Mouse (Mus musculus) heart, embryonic 13.5 days (tissue): Measurements from ENCODE around the gene Pacs1. TPM values are rescaled to one million over a fixed set of nuclear protein-coding genes. Genes with fewer than 3 reads are reported as not detected.

Experiments
- ATAC-seq: fragments of 200-750 bp; cut with Nextera tagmentation; 2 replicates; pipeline ENCODE4 v1.8.0; 2017; ENCODE audit warnings: moderate TSS enrichment; ENCODE audit not compliant: insufficient number of reproducible peaks, low FRiP score, low TSS enrichment; ENCODE audit errors: extremely low read depth
- H3K27ac ChIP-seq: fragments of 300-500 bp; sonication (generic); replicated peaks from 2 replicates; pipeline ENCODE4 v1.5.1; 2015; ENCODE audit warnings: moderate library complexity, mild to moderate bottlenecking, inconsistent platforms
- H3K27me3 ChIP-seq: fragments of 300-500 bp; sonication (generic); replicated peaks from 2 replicates; pipeline ENCODE4 v1.6.1; 2015; ENCODE audit warnings: mild to moderate bottlenecking, inconsistent platforms
- H3K36me3 ChIP-seq: fragments of 300-500 bp; sonication (generic); 2 replicates; pipeline ENCODE4 v1.6.1; 2015; ENCODE audit warnings: mild to moderate bottlenecking, inconsistent platforms
- H3K4me1 ChIP-seq: fragments of 300-500 bp; sonication (generic); 2 replicates; pipeline ENCODE4 v1.6.1; 2015; ENCODE audit warnings: inconsistent platforms
- H3K4me2 ChIP-seq: fragments of 300-500 bp; sonication (generic); 2 replicates; pipeline ENCODE4 v1.6.1; 2015; ENCODE audit warnings: inconsistent platforms, mild to moderate bottlenecking, moderate library complexity
- H3K4me3 ChIP-seq: fragments of 300-500 bp; sonication (generic); 2 replicates; pipeline ENCODE4 v1.5.1; 2015; ENCODE audit warnings: moderate library complexity, mild to moderate bottlenecking, inconsistent platforms
- H3K9ac ChIP-seq: fragments of 300-500 bp; sonication (generic); 2 replicates; pipeline ENCODE4 v1.6.1; 2015; ENCODE audit warnings: inconsistent platforms, mild to moderate bottlenecking, moderate library complexity
- H3K9me3 ChIP-seq: fragments of 300-500 bp; sonication (generic); 2 replicates; pipeline ENCODE4 v1.6.1; 2016; ENCODE audit warnings: inconsistent platforms
- WGBS: fragments of 180-500 bp; shearing (Covaris S2); methylation state at CpG from one replicate; pipeline ENCODE4 v1.1.7; 2015; ENCODE audit warnings: mixed read lengths; 5-methylcytosine and 5-hydroxymethylcytosine counted together
- polyA plus RNA-seq: library from polyadenylated mRNA; unstranded; fragments of >200 nt; fragmentation: Nextera tagmentation; extraction: Ambion mirVana; gene quantifications from 2 replicates; pipeline ENCODE4 v1.2.1, GENCODE M21; 2015

Gene Pacs1
- polyA plus RNA-seq, 1 experiment from 2014 or later: 18.6 TPM

DNA sequence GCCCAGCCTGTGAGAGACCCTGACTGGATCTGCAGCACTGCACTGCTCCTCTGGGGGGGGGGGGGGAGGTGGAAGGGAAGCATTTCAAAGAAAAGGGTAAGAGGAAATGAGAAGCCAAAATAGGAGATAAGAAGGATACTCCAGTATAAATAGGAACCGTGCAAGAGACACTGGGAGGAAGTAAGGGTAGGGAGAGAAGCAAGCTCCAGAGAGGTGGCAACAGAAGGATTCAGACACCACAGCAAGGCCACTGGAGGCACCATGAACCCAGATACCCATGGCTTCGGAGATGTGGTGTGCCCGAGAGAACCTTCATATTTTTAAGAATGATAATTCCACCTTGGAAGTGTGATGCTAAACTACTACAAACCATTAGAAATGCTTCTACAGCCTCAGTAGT lies 74.4 kb downstream of the Pacs1 start:
- Histone ChIP-seq H3K9me3 (no peaks in the 10 kb centered on the region), H3K36me3 (no peaks in the 10 kb centered on the region), H3K4me2 (no peak overlapping the region), H3K4me3 (no peak overlapping the region), H3K27me3 (no peaks in the 10 kb centered on the region), H3K4me1 (peaks cover 6% of the 10 kb centered on the region; the same call in 1 of the 2 replicates), H3K27ac (no peak overlapping the region), H3K9ac (no peak overlapping the region)
- WGBS: 54% methylated on average over 3 of the region's 3 CpGs
- no peak for ATAC-seq

DNA sequence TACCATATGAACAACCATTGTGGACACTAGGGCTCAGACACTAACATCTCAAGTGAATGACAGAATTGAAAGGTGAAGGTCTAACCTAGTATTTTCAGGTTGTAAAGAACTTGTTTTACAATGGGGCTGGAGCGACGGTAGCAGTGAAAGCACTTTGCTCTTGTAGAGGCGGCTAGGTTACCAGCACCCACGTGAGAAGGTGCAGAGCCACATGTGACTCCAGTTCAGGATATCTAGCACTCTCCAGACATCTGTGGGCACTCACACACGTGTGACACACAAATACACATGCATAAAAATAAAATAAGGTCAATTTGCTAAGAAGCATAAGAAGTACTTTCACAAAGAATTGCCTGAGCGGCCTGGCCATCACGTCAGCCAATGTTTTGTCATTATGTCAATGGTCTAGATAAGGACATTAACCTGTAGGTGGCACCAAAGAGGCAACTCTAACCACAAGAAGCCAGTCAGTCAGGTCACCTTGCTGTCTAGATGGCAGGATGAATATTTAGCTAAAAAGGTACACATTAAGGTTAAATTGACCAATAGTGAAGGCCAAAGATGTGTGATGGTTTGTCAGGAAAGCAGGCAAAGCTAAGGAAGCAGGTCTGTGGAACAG lies 77.4 kb downstream of the Pacs1 start:
- Histone ChIP-seq H3K27me3 (no peaks in the 10 kb centered on the region), H3K4me2 (no peak overlapping the region), H3K4me3 (no peak overlapping the region), H3K36me3 (no peaks in the 10 kb centered on the region), H3K9ac (0 out of 2 replicates have a peak overlapping the region, but pooled peaks have one; percentile 6), H3K27ac (no peak overlapping the region), H3K9me3 (no peaks in the 10 kb centered on the region), H3K4me1 (peaks cover 23% of the 10 kb centered on the region)
- ATAC-seq: no peak
- WGBS: 38% methylated on average over 7 of the region's 7 CpGs

- H3K4me1 ChIP-seq: peaks cover 18% of the 10 kb centered on the region
These were observed 80.5 kb downstream of the Pacs1 start for GRCm38 (mm10) chr19:5192397-5192796.

DNA sequence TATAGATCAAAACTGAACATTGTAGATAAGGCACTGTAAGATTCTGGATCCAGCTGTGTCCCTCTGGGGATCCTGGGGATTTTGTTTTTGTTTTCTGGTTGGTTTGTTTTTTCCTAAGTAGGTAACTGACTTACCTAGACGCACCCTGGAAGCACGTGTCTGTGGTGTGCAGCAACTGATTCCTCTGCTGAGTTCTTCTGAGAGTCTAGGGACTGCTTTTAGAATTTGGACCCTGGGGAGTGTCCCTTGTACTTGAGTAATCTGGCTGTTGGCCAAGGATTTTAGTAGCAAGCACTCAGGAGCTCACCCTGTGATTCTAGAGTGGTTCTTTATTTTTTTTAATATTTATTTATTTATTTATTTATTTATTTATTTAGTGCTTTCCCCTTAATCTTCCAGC lies 85.5 kb downstream of the Pacs1 start:
- Histone ChIP-seq H3K4me2 (no peak overlapping the region), H3K4me3 (no peak overlapping the region), H3K27me3 (no peaks in the 10 kb centered on the region), H3K27ac (no peak overlapping the region), H3K4me1 (peaks cover 17% of the 10 kb centered on the region), H3K9me3 (peaks cover 8% of the 10 kb centered on the region), H3K36me3 (0 out of 2 replicates have a peak, but pooled peaks cover 7% of the 10 kb centered on the region), H3K9ac (no peak overlapping the region)
- ATAC-seq: no peak
- WGBS: 70% methylated on average over 2 of the region's 2 CpGs

More at GRCm38 (mm10) chr19:5192397-5192796, 80.5 kb downstream of the Pacs1 start:
- no peak for ATAC-seq
- no peak overlapping the region for H3K4me2 ChIP-seq
- H3K27me3 ChIP-seq: no peaks in the 10 kb centered on the region
- H3K27ac ChIP-seq: no peak overlapping the region
- no peaks in the 10 kb centered on the region for H3K36me3 ChIP-seq
- no peak overlapping the region for H3K4me3 ChIP-seq
- no peak overlapping the region for H3K9ac ChIP-seq
- no peaks in the 10 kb centered on the region for H3K9me3 ChIP-seq

- 78% methylated on average over 2 of the region's 2 CpGs for WGBS
- no peak overlapping the region for H3K27ac ChIP-seq
- ATAC-seq: no peak
- no peak overlapping the region for H3K4me3 ChIP-seq
- peaks cover 8% of the 10 kb centered on the region for H3K9me3 ChIP-seq
- H3K36me3 ChIP-seq: 0 out of 2 replicates have a peak, but pooled peaks cover 7% of the 10 kb centered on the region
- no peak overlapping the region for H3K4me2 ChIP-seq
- peaks cover 20% of the 10 kb centered on the region for H3K4me1 ChIP-seq
- no peaks in the 10 kb centered on the region for H3K27me3 ChIP-seq
- H3K9ac ChIP-seq: no peak overlapping the region
These were observed 91.0 kb downstream of the Pacs1 start for GRCm38 (mm10) chr19:5181926-5182325.

GRCm38 (mm10) chr19:5178631-5179030 lies 94.3 kb downstream of the Pacs1 start:
- Histone ChIP-seq H3K36me3 (no peaks in the 10 kb centered on the region), H3K27me3 (no peaks in the 10 kb centered on the region), H3K4me2 (no peak overlapping the region), H3K27ac (no peak overlapping the region), H3K4me1 (peaks cover 35% of the 10 kb centered on the region), H3K4me3 (no peak overlapping the region), H3K9me3 (no peaks in the 10 kb centered on the region), H3K9ac (no peak overlapping the region)
- ATAC-seq: no peak
- 72% methylated on average over 5 of the region's 5 CpGs for WGBS

DNA sequence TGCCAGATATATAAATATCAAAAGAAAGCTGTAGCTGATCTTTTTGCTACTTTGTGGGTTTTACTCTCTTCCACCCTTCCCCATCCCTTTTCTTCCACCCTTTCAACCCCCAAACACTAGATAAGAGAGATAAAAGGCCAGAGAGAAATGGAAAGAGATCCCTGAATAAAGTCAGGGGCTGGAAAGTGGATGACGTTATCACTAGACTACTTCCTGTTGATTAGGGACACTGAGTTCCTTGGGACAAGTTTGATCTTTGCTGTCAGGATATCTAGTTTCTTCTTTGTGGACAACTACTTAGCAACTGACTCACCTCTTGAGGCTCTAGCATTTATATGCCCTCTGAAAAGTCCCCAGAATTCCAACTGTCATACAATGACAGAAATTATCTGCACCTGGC lies 102.5 kb downstream of the Pacs1 start:
- Histone ChIP-seq H3K27me3 (no peaks in the 10 kb centered on the region), H3K4me2 (no peak overlapping the region), H3K4me1 (peaks cover 18% of the 10 kb centered on the region), H3K27ac (no peak overlapping the region), H3K9ac (no peak overlapping the region), H3K4me3 (no peak overlapping the region), H3K9me3 (no peaks in the 10 kb centered on the region), H3K36me3 (peaks cover 15% of the 10 kb centered on the region)
- 31% methylated on average over 1 of the region's 1 CpGs for WGBS
- no peak for ATAC-seq

DNA sequence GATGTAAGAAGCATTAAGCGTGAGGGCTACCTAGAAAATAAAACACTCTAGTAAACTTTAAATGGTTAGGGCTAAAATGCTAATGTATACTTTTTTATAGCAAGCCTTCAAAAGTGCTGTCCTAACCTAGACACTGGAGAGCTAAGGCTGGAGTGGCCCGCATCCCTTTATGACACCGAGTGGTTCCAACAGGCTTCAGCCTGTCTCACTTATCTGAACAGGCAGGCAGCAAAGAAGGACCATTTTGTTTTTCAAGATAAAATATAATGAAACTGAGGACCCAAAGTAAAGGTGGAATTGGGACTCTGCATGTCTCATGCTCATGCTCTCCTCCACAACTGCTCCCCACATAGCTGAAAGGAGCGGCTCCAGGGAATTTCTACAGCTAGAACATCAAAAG lies 105.4 kb downstream of the Pacs1 start:
- H3K9ac ChIP-seq: no peak overlapping the region
- H3K4me2 ChIP-seq: no peak overlapping the region
- WGBS: 68% methylated on average over 4 of the region's 4 CpGs
- peaks cover 12% of the 10 kb centered on the region for H3K4me1 ChIP-seq
- H3K27me3 ChIP-seq: no peaks in the 10 kb centered on the region
- H3K9me3 ChIP-seq: no peaks in the 10 kb centered on the region
- H3K27ac ChIP-seq: no peak overlapping the region
- no peak overlapping the region for H3K4me3 ChIP-seq
- no peak for ATAC-seq
- H3K36me3 ChIP-seq: peaks cover 25% of the 10 kb centered on the region

- no peak overlapping the region for H3K27ac ChIP-seq
- H3K36me3 ChIP-seq: peaks cover 36% of the 10 kb centered on the region
- H3K27me3 ChIP-seq: no peaks in the 10 kb centered on the region
- no peak overlapping the region for H3K4me3 ChIP-seq
- no peak for ATAC-seq
- WGBS: 59% methylated on average over 2 of the region's 2 CpGs
- H3K9me3 ChIP-seq: no peaks in the 10 kb centered on the region
- H3K4me1 ChIP-seq: peaks cover 5% of the 10 kb centered on the region; the same call in 1 of the 2 replicates
- no peak overlapping the region for H3K4me2 ChIP-seq
- H3K9ac ChIP-seq: no peak overlapping the region
These were observed 108.5 kb downstream of the Pacs1 start for GRCm38 (mm10) chr19:5164380-5164779.

DNA sequence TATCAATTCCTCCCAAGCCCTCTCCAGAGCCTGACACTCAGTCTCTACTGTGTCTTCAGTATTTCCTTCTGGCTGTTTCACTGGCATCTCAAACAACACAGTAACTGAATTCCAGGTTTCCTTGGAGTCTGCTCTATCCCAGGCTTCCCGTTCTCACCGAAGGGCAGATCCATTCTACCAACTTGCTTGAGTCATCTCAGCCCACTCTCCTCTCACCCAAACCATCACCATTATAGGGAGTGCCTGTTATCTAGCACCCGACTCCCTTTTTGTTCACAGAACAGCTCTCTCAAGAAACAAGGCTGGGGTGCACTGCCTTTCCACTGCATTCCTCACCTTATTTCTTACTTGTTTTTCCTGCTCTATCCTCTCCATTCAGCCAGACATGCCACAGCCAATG lies 111.0 kb downstream of the Pacs1 start:
- WGBS: 71% methylated on average over 3 of the region's 3 CpGs
- Histone ChIP-seq H3K9ac (no peak overlapping the region), H3K27ac (no peak overlapping the region), H3K9me3 (no peaks in the 10 kb centered on the region), H3K36me3 (peaks cover 44% of the 10 kb centered on the region), H3K4me1 (no peaks in the 10 kb centered on the region), H3K4me3 (no peak overlapping the region), H3K27me3 (no peaks in the 10 kb centered on the region), H3K4me2 (no peak overlapping the region)
- no peak for ATAC-seq

DNA sequence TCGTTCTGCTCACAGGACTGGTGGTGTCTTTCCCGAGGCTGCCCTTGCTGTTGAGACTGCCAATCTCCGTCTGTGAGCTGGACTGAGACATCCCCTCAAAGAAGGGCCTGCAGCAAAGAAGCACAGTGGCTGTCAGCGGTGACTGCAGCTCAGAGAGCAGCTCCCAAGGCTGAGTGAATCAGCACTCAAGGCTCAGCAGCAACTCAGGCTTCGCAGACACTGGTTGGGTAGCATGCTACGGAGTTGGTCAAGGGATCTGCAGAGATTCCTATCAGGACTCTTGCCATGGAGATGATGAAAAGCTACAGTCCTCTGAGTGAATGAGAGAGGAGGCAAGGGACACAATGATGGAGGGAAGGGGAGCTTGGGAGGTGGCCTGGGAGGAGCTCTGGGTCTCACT lies 120.7 kb downstream of the Pacs1 start:
- no peak overlapping the region for H3K27ac ChIP-seq
- WGBS: 82% methylated on average over 6 of the region's 6 CpGs

DNA sequence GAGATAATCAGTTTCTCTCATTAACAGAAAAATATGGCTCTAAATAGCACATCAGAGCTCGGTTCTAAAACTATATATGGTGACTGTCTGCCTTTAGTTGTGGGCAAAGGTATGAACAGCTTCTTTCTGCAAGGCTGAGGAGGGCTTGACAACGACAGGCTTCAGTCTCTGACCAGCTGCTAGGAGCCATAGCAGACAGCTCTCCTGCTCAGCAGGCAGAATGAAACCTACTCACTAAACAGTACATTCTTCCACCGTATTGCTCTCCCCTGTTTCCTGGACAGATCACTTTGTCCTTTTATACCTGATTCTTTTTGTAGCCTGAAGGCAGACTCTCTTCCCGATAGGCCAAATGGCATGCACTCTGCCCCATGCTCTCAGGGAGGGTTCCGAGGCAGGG lies 121.2 kb downstream of the Pacs1 start:
- H3K27ac ChIP-seq: no peak overlapping the region
- H3K36me3 ChIP-seq: peaks cover 62% of the 10 kb centered on the region
- WGBS: 88% methylated on average over 5 of the region's 5 CpGs
- H3K4me2 ChIP-seq: no peak overlapping the region
- no peak for ATAC-seq
- H3K4me3 ChIP-seq: no peak overlapping the region
- no peaks in the 10 kb centered on the region for H3K27me3 ChIP-seq
- no peak overlapping the region for H3K9ac ChIP-seq
- no peaks in the 10 kb centered on the region for H3K9me3 ChIP-seq
- H3K4me1 ChIP-seq: no peaks in the 10 kb centered on the region

More for the DNA sequence above, 120.7 kb downstream of the Pacs1 start:
- H3K9ac ChIP-seq: no peak overlapping the region
- no peaks in the 10 kb centered on the region for H3K27me3 ChIP-seq
- H3K4me2 ChIP-seq: no peak overlapping the region
- no peaks in the 10 kb centered on the region for H3K4me1 ChIP-seq
- H3K4me3 ChIP-seq: no peak overlapping the region
- no peaks in the 10 kb centered on the region for H3K9me3 ChIP-seq
- peaks cover 58% of the 10 kb centered on the region for H3K36me3 ChIP-seq
- ATAC-seq: no peak
